Mouse (Mus musculus) brain, embryonic 14.5 days (tissue): ENCODE data around the gene Dppa5a.
A peak's percentile ranks its signal among the peaks of the same experiment; 100 is the strongest.

Experiments
- CTCF ChIP-seq: fragments of 200-500 bp; IDR thresholded peaks from 2 replicates; pipeline ENCODE4 v1.5.1; 2012; ENCODE audit warnings: inconsistent platforms, mild to moderate bottlenecking, moderate library complexity, borderline replicate concordance; ENCODE audit not compliant: insufficient read depth, insufficient read length; ENCODE audit errors: extremely low read depth
- POLR2A ChIP-seq: fragments of 200-500 bp; IDR thresholded peaks from 2 replicates; pipeline ENCODE4 v1.6.1; 2012; ENCODE audit warnings: mild to moderate bottlenecking, inconsistent platforms, borderline replicate concordance; ENCODE audit not compliant: poor library complexity, insufficient read depth, insufficient read length, severe bottlenecking; ENCODE audit errors: extremely low read depth

GRCm38 (mm10) chr9:78319499-78319898 is 48.5 kb downstream of the Dppa5a start:
- TF ChIP-seq POLR2A: no peak
- TF ChIP-seq CTCF: peak; percentile 20; the same call in 1 of the 2 replicates
